Mouse (Mus musculus): ENCODE results near the gene Slc7a4.

Gene Slc7a4

DNA sequence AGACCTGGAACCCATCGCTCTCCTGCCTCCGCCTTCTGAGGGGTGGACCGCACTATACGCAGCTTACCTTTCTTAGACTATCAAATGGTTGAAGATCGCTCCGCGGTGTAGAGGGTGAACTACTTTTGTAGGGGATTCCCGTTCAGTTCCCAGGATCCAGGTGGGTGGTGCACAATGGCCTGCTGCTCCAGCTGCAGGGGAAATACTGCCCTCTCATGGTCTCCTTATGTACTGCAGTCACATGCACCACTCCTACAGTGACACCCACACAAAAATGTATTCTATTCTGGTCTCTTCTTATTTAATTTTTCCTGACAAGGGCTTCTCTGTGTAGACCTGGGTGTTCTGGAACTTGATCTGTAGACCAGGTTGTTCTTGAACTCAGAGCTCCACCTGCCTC lies at the start of gene Slc7a4:
Slc7a4 (minus strand) TSS at position 151 of the 400 bp plus-strand sequence.
- in situ Hi-C loops (cut with MboI; ENCODE audit: unreplicated experiment in 2 of 2): no loop called here

DNA sequence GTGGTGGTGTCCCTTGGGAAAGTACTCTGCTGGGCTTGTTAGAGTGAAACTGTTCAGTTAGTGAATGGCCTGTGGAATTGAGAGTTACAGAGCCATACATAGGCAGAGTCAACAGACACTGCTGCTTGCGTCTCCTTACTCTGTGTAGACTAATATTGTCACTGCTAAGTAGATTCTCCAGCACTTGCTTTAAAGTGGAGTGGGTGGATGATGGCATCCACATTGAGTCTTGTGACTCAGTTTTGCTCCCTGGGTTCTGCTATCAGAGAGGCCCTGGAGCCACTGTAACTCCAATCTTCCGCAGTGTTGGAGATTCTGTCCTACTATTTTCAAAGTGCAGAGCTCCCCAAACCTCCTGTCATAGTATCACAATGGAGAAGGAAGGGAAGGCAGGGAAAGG lies 49.6 kb upstream of the Slc7a4 start:
- in situ Hi-C loops (cut with MboI; ENCODE audit: unreplicated experiment in 2 of 2): no loop called here

DNA sequence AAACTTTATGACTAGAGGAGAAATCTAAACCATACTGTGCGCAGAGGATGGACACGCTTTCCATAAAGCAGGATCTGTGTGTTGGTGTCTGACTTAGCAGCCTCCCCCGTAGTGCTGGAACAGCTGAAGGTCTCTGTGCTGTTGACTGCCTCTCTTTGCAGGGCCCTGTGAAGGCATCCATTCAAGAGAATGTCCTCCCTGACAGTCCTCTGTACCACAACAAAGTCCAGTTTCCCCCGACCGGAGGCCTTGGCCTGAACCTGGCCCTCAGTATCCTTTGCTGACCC lies 43.2 kb upstream of the Slc7a4 start:
- in situ Hi-C loops (cut with MboI; ENCODE audit: unreplicated experiment in 2 of 2): no loop called here

DNA sequence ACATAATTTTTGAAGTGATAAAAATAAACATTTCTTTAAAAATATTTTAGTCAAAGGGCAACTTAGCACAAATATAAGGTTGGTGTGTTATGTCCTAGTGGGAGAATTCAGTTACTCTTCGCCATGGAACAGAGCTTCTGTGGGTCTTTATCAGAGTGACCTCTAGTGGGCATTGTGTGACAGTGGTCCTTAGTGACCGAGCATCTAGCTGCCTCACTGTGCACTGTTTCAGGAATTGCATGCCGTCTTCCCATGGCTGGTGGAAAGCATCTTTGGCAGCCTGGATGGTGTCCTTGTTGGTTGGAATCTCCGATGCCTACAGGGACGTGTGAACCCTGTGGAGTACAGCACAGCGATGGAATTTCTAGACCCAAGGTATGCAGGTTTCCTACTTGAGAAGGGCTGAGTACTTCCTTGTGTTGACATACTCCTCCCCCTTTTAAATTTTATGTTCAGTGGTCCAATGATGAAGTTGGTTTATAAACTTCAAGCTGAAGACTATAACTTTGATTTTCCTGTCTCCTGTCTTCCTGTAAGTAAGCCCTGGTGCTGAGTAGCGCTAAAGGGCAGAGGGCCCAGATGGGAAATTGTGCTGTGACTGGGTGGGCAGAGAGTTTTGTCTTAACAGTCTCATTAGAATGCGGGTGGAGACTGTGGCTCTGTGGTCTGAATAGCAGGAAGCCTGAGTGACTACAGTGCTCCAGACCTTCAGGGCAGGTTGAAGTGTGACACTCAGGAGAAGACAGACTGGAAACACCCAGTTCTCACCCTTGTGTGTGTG lies 42.7 kb upstream of the Slc7a4 start:
- in situ Hi-C loops (cut with MboI; ENCODE audit: unreplicated experiment in 2 of 2): no loop called here

DNA sequence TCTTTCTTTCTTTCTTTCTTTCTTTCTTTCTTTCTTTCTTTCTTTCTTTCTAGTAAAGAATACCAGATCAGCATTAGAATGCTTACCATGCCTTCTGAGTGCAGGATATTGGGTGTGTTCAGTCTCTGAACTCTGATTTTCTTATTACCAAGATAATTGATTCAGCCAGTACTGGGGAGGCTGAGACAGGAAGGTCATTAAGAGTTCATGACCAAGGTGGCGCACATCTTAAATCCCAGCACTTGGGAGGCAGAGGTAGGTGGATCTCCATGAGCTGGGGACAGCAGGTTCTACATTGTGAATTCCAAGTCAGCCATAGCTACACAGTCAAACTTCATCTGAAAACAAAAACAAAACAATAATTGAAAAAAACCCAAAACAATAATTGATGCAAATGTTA lies 38.9 kb upstream of the Slc7a4 start:
- in situ Hi-C loops (cut with MboI; ENCODE audit: unreplicated experiment in 2 of 2): no loop called here

DNA sequence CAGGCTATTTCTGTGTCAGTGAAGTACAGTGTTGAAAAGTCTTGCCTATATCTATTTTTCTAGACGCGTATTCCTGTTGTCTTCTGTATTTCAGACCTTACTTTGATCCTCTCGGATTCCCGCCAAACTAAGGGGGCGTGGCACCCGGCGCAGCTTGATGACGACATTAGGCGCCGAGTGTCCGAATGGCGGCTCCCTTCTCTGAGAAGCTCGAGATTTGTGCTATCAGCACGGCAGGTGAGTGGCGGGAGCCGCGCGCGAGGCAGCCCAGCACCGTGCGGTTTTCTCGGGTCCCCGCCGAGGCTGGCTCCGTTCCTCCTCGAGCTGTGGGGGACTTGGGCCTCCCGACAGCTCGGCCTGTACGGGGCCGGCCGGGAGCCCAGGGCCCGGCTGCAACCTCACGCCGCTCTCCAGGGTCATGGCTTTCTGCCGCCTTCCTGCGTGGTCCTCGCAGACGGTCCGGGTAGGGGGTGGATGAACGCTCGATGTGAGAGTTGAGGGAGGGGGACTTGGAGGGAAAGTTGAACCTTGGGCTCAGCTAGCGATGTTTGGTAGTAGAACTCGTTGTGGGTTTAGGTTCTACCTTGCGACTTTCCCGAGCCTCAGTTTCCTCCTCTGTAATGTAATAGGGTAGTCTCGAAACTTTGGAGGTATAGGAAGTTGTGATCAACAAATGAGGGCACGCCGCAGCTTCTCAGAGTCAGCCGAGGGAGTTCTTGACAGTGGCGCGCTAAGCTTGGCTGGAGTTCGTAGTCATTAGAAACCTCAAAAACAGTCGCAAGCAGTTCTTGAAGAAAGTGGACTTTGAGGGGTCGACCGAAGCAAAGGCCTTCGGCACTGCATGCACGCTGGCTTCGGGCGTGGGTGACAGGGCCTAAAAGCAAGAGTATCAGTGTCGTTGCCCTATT lies 36.4 kb upstream of the Slc7a4 start, which contains the start of gene Smpd4:
Smpd4 (plus strand) TSS at position 157 of the 908 bp plus-strand sequence.
- in situ Hi-C loops (cut with MboI; ENCODE audit: unreplicated experiment in 2 of 2): loop anchor here in 1 of 2 experiments (10.0 kb wide), 1 partner anchor 145 kb away; no protein-coding TSS in a partner anchor

DNA sequence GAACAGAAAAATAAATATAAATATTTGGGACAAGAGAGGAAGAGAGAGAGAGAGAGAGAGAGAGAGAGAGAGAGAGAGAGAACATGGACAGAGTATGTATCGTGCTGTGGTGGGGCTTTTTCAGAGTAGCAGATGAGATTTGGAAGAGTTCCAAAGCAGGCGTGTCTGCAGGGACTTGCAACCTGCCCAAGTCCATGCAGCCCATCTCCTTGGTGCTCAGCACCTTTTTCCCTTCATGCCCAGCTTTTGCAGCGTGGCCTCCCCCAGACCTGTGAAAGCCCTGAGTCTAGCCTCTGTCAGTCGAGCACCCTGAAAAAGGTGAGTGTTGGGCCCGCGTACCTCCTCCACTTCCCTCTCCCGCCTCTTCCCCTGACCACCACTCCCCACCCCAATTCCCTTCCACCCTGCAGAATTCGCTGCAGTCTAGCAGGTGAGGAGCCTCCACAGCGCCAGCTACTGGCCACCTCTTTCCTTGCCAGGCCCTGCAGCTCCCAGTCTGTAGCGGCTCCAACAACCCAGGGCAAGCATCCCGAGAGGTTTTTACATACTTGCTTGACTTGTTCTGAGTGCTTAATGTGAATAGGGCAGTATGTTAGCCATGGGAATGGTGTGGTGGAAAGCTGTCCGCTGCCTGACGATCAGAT lies 35.0 kb upstream of the Slc7a4 start:
- in situ Hi-C loops (cut with MboI; ENCODE audit: unreplicated experiment in 2 of 2): loop anchor here in 1 of 2 experiments (10.0 kb wide), 1 partner anchor 143 kb away; no protein-coding TSS in a partner anchor

DNA sequence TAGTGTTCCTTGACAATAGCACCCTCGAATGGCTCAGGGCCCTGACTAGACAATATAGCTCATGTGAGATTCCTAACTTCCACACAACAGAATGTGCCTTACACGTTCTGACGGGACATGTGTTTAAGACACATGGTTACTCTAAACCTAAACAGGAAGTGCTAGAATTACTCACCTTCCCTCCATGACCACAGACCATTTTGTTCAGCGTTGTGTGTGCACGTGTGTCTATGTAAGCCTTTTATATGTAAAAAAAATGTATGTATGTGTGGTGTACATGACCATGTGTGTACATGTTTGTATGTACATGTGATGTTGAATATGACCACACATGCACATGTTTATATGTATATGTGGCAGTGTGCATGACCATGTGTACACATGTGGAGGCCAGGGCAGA lies 33.2 kb upstream of the Slc7a4 start:
- in situ Hi-C loops (cut with MboI; ENCODE audit: unreplicated experiment in 2 of 2): loop anchor here in 1 of 2 experiments (10.0 kb wide), 1 partner anchor 141 kb away; no protein-coding TSS in a partner anchor

DNA sequence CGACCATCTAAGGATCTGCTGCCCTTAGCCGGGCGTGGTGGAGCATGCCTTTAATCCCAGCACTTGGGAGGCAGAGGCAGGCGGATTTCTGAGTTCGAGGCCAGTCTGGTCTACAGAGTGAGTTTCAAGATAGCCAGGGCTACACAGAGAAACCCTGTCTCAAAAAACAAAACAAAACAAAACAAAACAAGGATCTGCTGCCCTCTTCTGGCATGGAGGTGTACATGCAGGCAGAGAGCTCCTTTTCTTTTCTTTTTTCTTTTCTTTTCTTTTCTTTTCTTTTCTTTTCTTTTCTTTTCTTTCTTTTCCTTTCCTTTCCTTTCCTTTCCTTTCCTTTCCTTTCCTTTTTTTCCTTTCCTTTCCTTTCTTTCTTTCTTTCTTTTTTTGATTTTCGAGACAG lies 31.7 kb upstream of the Slc7a4 start:
- in situ Hi-C loops (cut with MboI; ENCODE audit: unreplicated experiment in 2 of 2): loop anchor here in 1 of 2 experiments (10.0 kb wide), 1 partner anchor 140 kb away; no protein-coding TSS in a partner anchor

DNA sequence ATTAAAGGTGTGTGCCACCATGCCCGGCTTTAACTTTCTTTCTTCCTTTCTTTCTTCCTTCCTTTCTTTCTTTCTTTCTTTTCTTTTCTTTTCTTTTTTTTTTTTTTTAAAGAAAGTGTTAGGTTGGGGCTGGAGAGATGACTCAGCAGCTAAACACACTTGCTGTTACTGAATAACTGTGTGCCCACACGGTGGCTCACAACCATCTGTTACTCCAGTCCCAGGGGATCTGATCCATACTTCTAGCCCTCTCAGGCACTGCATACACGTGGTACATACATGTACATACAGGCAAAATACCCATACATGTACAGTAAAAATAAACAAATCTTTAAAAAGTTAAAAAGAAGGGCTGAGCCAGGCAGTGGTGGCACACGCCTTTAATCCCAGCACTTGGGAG lies 28.4 kb upstream of the Slc7a4 start:
- in situ Hi-C loops (cut with MboI; ENCODE audit: unreplicated experiment in 2 of 2): loop anchor here in 1 of 2 experiments (10.0 kb wide), 1 partner anchor 137 kb away; no protein-coding TSS in a partner anchor

DNA sequence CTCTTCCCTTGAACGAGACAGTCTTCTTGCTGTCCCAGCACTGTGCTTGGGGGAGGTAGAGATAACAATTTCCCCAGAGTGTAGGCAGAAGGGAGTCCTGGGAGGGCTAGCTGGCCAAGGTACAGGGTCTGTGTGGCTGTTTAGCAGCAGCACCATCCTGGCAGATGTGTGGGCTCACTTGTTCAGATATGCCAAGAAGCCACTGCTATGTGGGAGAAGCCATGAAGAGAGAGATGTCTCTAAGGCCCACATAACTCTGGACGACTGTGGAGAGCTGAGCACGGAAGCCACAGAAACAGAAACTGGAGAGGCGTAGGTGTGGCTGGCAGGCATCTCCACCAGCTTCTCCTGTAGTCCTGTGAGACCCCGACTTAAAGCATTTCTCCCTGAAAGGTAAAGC lies 22.7 kb upstream of the Slc7a4 start:
- in situ Hi-C loops (cut with MboI; ENCODE audit: unreplicated experiment in 2 of 2): no loop called here

DNA sequence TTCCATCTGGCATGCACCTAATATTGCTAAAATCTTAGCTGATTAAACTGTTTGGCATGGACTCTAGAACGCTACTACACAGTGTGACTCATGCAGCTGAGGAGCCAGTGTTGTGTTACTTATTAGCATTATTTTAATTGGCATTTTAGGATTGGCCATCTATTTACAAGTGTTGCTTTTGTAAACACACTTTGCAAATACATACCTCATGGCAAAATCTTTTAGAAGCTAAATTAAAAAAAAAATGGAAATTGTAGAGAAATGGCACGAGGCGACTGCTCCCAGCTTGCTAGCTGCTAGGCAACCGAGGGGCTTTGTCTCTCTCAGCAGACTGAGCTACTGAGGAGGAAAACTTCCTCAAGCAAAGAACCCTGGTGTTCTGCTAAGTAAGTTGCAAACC lies 21.9 kb upstream of the Slc7a4 start:
- in situ Hi-C loops (cut with MboI; ENCODE audit: unreplicated experiment in 2 of 2): no loop called here

DNA sequence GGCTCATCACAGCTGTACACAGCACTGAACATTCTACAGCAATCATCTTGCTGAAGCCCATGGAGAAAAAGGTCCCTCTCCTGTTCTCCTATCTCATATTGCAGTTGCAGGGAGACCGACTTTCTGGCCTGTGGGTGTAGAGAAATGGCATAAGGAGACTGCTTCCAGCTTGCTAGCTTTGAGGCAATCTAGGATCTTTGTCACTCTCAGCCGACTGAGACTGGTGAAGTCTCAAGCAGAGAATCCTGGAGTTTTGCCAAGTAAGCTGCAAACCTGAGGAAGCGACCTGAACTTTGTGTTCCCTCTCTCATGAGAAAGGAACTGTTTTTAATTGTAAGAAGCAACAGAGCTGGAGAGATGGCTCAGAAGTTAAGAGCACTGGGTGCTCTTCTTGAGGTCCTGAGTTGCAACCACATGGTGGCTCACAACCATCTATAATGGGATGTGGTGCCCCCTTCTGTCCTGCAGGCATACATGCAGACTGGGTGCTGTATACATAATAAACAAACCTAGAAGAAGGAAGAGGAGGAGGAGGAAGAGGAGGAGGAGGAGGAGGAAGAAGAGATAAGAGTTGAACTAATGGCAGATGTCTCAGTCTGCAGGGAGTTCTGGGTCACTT lies 18.0 kb upstream of the Slc7a4 start:
- in situ Hi-C loops (cut with MboI; ENCODE audit: unreplicated experiment in 2 of 2): no loop called here

DNA sequence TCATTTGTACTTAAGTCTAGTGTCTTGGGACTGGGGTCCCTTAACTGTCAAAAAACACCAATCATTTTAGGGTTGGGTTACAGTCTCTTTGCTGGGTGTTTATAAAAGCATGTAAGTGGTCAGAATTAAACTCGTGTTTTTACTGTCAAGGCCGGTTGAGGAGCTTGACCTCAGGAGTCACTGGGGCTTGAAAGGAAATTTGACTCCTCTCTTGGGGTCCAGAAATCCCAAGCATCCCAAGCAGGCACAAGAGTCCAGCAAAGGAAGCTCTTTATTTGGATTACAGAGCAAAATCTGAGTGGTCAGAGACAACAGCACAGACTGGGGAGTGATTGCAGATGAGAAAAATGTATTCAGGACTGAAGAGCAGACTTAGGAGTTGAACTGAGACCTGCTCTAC lies 7.7 kb upstream of the Slc7a4 start:
- in situ Hi-C loops (cut with MboI; ENCODE audit: unreplicated experiment in 2 of 2): no loop called here

DNA sequence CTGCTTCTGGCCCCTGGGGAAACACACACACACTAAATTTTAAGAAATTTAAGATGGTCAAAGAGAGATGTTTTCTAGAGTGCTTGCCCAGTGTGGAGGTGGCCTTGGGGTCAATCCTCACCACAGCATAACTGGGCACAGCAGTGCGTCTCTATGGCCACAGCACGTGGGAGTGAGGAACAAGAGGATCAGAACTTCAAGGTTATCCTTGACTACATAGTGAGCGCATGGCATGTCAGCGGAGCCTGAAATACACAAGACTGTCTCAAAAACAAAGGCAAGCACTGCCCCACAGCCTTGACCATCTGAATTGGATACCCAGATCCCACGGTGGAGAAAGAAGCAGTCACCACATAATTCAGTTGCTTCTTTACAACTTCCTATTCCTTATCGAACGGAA lies 1.5 kb upstream of the Slc7a4 start:
- in situ Hi-C loops (cut with MboI; ENCODE audit: unreplicated experiment in 2 of 2): no loop called here

DNA sequence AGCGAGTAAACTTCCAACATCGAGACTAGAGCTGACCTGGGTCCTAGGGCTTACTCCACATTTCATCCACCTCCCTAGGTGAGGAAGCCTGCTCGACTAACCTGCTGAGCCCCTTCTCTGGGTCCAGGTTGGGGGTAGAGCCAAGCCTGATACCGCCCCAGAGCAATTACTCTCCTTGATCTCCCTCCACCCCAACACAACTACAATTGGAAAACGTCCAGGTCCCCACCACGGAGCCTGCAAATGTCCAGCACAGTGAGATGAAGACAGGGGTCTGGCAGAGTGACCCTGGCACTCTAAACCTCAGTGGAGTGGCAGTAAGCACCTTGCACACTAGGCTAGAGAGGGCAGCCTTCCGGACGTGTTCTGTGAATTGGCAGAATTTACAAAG lies 6.2 kb downstream of the Slc7a4 start:
- in situ Hi-C loops (cut with MboI; ENCODE audit: unreplicated experiment in 2 of 2): no loop called here

DNA sequence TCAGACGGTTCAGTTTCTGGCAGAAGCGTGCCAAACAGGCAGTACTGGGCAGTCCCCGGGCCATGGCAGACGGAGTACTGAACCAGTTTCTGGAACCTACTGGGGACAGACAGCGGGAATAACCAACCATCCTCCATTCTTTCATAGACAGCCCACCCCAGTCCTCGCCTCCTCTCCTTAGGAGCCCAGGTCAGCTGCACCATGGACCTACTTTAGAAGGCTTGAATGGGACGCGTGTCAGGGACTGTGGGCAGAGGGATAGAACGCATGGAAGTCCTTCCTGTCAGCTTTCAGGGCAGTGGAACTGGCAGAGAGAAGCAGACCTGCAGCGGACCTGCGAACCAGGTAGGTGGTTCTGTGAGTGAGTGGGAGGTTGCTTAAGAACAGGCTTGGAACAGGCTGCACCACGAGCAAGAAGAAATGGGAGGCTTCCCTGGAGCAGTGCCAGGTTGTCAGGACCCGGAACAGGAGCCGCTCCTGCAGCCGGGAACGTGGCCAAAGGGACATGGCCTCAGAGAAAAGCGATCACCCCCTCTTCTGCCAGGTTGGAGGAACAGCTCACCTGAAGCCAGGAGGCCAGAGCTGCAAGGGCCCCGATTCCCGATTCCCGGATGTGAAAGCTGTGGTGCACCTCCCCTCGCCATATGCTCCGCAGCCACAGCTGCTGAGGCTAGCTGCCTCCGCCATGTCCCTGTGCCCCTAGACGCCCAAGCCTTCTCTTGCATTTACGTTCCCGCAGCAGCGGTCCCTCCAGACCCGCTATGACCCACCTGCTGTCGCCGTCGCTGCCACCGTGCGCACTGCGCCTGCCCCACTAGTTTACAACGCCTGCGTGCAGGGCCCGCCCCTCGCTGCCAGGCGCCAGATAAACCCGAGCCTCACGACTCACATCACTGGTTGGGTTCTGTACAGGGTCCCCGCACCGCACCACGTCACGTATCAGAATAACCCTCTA lies 6.9 kb downstream of the Slc7a4 start:
- in situ Hi-C loops (cut with MboI; ENCODE audit: unreplicated experiment in 2 of 2): no loop called here

DNA sequence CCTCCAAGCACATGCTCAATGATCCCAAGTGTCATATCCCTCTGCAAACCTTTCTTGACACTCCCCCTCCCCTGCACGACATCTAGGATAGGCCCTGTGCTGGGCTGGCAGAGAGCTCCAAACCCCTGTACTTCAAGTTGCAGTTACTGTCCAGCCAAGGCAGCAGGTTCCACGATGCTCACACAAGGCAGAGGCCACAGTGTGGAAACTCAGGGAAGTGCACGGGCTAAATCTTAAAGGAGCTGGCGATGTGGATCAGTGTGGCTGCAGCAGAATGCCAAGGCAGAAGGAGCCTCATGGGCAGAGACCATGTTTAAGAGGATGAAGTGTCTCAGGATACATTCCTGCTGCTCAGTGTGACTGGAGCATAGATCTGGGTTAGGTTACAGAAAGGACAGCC lies 16.8 kb downstream of the Slc7a4 start:
- in situ Hi-C loops (cut with MboI; ENCODE audit: unreplicated experiment in 2 of 2): loop anchor here (25.0 kb wide), 1 partner anchor 471 kb away; no protein-coding TSS in a partner anchor

DNA sequence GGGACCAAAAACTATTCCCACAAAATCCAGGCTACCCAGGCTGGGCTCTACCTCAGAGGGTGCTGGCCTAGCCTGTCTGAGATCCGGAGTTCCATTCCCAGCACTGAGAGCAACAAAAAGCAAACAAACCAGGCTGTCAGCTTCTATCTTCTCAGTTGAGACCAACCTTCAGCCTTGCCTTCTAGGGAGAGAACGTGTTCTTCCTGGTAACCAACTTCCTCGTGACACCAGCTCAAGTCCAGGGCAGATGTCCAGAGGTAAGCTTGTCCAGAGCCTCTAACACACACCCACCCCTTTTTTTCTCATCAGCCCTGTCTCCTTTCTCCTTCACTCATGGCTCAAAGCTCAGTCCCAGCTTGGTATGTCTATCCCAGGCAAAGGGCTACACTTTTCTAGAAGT lies 18.2 kb downstream of the Slc7a4 start:
- in situ Hi-C loops (cut with MboI; ENCODE audit: unreplicated experiment in 2 of 2): loop anchor here (25.0 kb wide), 1 partner anchor 473 kb away; no protein-coding TSS in a partner anchor
